Mouse (Mus musculus) gastrocnemius, postnatal 10 days (tissue): ENCODE measurements at regions not wholly inside any gene's neighbourhood (a gene's known extent, or its start where the extent isn't known, plus 50 kb on each side); places are given as distances from the start of the nearest gene placed in this dataset.

Source experiments
- DNase-seq: peaks from one replicate; pipeline ENCODE4 v3.0.0; 2021; ENCODE audit warnings: mixed read lengths

DNA sequence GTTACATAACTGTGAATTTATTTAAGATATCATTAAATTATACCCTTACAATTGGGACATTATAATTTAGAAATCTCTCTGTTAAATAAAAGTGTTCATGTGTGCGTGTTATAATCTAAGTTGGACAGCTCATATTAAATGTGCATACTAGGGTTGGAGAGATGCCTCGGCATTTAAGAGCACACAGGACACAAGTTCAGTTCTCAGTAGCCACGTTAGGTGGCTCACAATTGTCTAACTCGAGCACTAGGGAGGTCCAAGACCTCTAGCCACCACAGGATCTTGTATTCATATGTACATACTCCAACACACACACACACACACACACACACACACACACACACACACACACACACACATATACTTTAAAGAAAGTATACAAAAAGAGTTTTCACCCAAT is 56.0 kb downstream of the Foxf2 start:
- DNase-seq, result no peak

- DNase-seq, result no peak
Measured at GRCm38 (mm10) chr13:31683311-31683710, 57.7 kb downstream of the Foxf2 start.

DNA sequence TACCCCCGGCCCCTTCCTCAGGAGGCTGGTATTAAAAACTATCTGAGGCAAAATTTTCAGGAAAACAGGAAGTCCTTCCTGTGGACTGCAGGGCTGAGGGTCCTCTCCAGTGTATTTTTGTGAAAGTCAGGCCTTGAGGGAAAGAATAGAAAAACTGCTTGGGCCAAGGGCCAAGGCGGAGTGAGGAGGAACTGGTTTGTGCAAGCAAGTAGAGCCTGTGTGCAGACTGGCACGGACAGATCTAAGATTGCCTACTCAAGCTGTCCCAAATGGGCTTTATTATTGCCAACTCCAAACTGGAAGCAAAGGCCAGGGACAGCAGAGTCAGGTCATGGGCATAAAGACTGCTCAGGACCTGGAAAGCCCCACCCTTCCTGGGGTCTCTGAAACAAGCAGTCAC is 62.9 kb downstream of the Foxf2 start:
- no peak for DNase-seq

- DNase-seq, result peak; percentile 11
Measured at GRCm38 (mm10) chr13:31689317-31689716, 63.7 kb downstream of the Foxf2 start.

GRCm38 (mm10) chr13:31695725-31696124 is 70.1 kb downstream of the Foxf2 start:
- no peak for DNase-seq

DNA sequence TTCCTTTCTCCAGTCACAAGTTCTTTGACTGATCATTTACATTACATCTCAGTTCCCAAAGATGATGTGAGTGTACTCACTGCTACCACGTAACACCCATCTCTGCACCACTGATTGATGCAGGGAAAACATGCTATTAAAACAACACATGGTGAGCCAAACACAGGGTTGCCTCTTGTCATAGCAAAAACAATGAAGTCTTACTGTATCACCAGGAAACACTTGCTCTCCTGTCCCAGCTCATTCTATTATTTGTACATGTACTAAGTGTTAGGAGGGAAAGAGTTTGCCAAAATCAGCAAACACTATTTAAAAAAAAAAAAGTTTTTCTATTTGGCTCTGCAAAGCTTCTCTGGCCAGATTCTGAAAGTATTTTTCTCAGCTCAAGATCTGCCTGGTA is 78.6 kb downstream of the Foxf2 start:
- DNase-seq, result no peak

DNA sequence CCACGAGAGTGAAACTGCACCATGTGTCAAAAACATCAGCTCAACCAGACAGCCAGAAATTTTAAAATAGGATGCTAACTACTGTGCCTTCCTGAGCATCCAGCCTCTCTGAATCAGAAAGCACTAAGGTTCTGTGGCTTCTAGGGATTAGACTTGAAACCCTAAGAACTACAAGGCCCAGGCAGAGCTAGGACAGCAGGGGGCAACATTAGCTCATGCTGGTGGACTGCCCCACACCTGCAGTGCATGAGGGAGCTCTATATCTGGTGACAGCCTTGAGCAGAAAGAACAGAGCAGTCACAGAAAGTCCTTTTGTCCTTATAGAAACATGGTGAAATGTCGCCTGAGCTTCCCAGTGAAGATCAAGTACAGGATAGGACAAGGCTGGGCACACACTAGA is 79.8 kb downstream of the Foxf2 start:
- no peak for DNase-seq

DNA sequence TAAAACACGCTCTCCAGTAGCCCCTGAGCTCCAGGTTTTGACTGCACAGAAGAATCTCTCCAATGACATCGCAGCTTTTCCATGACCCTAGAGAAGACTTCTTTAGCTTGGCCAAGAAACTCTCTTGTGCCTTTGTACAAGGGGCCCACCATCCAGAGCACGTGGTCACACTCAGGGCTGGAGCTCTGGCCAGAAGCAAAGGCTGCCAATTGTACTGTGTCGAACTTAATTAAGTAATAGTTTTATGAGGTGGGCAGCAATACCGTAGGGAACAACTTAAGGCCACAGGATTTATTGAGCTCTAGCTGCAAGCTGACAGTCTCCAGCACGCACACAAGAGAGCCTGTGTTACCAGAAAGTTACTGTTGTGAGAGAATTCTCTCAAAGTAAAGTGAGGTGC is 85.1 kb downstream of the Foxf2 start:
- DNase-seq, result no peak

DNA sequence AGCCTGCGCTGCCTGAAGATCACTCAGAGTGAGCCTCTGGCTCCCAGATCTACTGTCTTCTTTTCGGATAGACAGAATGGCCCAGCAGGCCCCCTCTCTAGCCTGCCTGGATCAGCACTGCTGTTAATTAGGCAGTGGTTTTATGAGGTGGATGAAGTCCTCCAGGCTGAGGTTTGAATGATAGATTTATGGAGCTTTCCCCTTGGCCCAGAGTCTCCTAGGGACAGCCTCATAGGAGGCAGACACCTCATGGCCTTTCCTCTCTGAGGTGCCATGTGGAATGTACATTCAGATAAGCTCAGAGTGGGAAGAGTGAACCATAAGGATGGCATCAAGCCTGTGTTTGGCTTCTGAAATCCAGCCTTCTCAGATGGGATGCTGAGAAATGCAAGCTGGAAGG is 90.1 kb downstream of the Foxf2 start:
- no peak for DNase-seq

- no peak for DNase-seq
Measured at GRCm38 (mm10) chr13:31716771-31717170, 89.7 kb upstream of the Foxc1 start.

GRCm38 (mm10) chr13:31720731-31721130 is 85.7 kb upstream of the Foxc1 start:
- DNase-seq, result no peak

DNA sequence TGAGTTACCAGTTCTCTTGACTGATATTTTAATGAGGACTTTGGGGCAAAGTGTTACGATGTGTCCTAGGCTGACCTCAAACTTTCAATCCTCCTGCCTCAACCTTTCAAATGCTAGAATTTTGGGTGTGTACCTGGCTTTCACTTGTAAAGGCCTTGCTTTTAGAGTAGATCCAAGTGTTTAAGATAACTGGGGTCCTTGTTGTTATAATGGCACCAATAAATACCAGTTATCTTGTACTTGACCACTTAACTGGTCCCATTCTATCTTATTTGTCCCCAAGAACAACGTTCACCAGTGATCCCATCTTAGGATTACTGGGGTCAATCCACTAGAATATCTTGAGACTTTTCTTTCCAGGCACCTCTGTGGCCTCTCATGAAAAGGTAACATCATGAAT is 77.6 kb upstream of the Foxc1 start:
- no peak for DNase-seq

DNA sequence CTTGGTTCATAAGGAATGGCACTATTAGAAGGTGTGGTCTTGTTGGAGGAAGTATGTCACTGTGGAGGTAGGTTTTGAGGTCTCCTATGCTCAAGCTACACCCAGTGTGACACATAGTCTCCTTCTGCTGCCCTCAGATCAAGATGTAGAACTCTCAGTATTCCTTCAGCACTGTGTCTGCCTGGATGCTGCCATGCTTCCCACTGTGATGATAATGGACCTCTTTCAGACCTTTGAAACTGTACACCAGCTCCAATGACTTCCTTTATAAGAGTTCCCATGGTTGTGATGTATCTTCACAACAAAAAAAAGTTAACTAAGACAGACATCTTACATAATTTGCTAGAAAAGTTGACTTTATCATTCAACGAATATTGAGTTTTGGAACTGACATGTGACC is 60.2 kb upstream of the Foxc1 start:
- DNase-seq, result no peak
